Mouse (Mus musculus): ENCODE measurements around the gene P2ry12. TPM values are rescaled to one million over a fixed set of nuclear protein-coding genes. Genes with fewer than 3 reads are reported as not detected.

P2ry12 gene
- polyA plus RNA-seq, 1 experiment = 1.6 TPM

- no peak overlapping the region for H3K27ac ChIP-seq (ENCODE audit: control insufficient read depth, insufficient read depth, low read depth, low read length)
- no peak overlapping the region for H3K4me3 ChIP-seq (ENCODE audit: control insufficient read depth, low read depth, low read length)
- TF ChIP-seq CTCF (IDR thresholded peaks at IDR 0.05; ENCODE audit: control insufficient read depth, insufficient read depth, insufficient replicate concordance, low read depth, low read length) = no peak
- TF ChIP-seq POLR2A (IDR thresholded peaks at IDR 0.05; ENCODE audit: control insufficient read depth, low read depth, low read length) = no peak
- no peaks in the 10 kb centered on the region for H3K36me3 ChIP-seq (ENCODE audit: control insufficient read depth, insufficient read depth, low read length)
- H3K27me3 ChIP-seq (ENCODE audit: control insufficient read depth, insufficient read depth, low read length) = no peaks in the 10 kb centered on the region
- no peaks in the 10 kb centered on the region for H3K4me1 ChIP-seq (ENCODE audit: control insufficient read depth, insufficient read depth, low read length)
Measured at GRCm38 (mm10) chr3:59230912-59231311, 31.8 kb downstream of the P2ry12 start.

GRCm38 (mm10) chr3:59228730-59229551 lies 33.7 kb downstream of the P2ry12 start:
- Histone ChIP-seq H3K27ac (ENCODE audit: control insufficient read depth, insufficient read depth, low read depth, low read length) (peak overlapping the region; percentile 64), H3K4me3 (ENCODE audit: control insufficient read depth, low read depth, low read length) (no peak overlapping the region), H3K27me3 (ENCODE audit: control insufficient read depth, insufficient read depth, low read length) (no peaks in the 10 kb centered on the region), H3K36me3 (ENCODE audit: control insufficient read depth, insufficient read depth, low read length) (no peaks in the 10 kb centered on the region), H3K4me1 (ENCODE audit: control insufficient read depth, insufficient read depth, low read length) (no peaks in the 10 kb centered on the region)
- TF ChIP-seq POLR2A (IDR thresholded peaks at IDR 0.05; ENCODE audit: control insufficient read depth, low read depth, low read length) (no peak), CTCF (IDR thresholded peaks at IDR 0.05; ENCODE audit: control insufficient read depth, insufficient read depth, insufficient replicate concordance, low read depth, low read length) (no peak)

- H3K36me3 ChIP-seq (ENCODE audit: control insufficient read depth, insufficient read depth, low read length) = no peaks in the 10 kb centered on the region
- H3K4me3 ChIP-seq (ENCODE audit: control insufficient read depth, low read depth, low read length) = no peak overlapping the region
- no peaks in the 10 kb centered on the region for H3K27me3 ChIP-seq (ENCODE audit: control insufficient read depth, insufficient read depth, low read length)
- H3K4me1 ChIP-seq (ENCODE audit: control insufficient read depth, insufficient read depth, low read length) = no peaks in the 10 kb centered on the region
- no peak for TF ChIP-seq POLR2A (IDR thresholded peaks at IDR 0.05; ENCODE audit: control insufficient read depth, low read depth, low read length)
- no peak for TF ChIP-seq CTCF (IDR thresholded peaks at IDR 0.05; ENCODE audit: control insufficient read depth, insufficient read depth, insufficient replicate concordance, low read depth, low read length)
- no peak overlapping the region for H3K27ac ChIP-seq (ENCODE audit: control insufficient read depth, insufficient read depth, low read depth, low read length)
Measured at GRCm38 (mm10) chr3:59227696-59228095, 35.0 kb downstream of the P2ry12 start.

- no peaks in the 10 kb centered on the region for H3K27me3 ChIP-seq (ENCODE audit: control insufficient read depth, insufficient read depth, low read length)
- H3K4me1 ChIP-seq (ENCODE audit: control insufficient read depth, insufficient read depth, low read length) = no peaks in the 10 kb centered on the region
- H3K36me3 ChIP-seq (ENCODE audit: control insufficient read depth, insufficient read depth, low read length) = no peaks in the 10 kb centered on the region
- TF ChIP-seq POLR2A (IDR thresholded peaks at IDR 0.05; ENCODE audit: control insufficient read depth, low read depth, low read length) (no peak), CTCF (IDR thresholded peaks at IDR 0.05; ENCODE audit: control insufficient read depth, insufficient read depth, insufficient replicate concordance, low read depth, low read length) (no peak)
- H3K27ac ChIP-seq (ENCODE audit: control insufficient read depth, insufficient read depth, low read depth, low read length) = no peak overlapping the region
- H3K4me3 ChIP-seq (ENCODE audit: control insufficient read depth, low read depth, low read length) = no peak overlapping the region
Measured at GRCm38 (mm10) chr3:59225411-59225810, 37.3 kb downstream of the P2ry12 start.

GRCm38 (mm10) chr3:59222303-59222702 lies 40.4 kb downstream of the P2ry12 start:
- Histone ChIP-seq H3K4me1 (ENCODE audit: control insufficient read depth, insufficient read depth, low read length) (0 out of 2 replicates have a peak, but pooled peaks cover 2% of the 10 kb centered on the region), H3K4me3 (ENCODE audit: control insufficient read depth, low read depth, low read length) (no peak overlapping the region), H3K36me3 (ENCODE audit: control insufficient read depth, insufficient read depth, low read length) (no peaks in the 10 kb centered on the region), H3K27ac (ENCODE audit: control insufficient read depth, insufficient read depth, low read depth, low read length) (no peak overlapping the region), H3K27me3 (ENCODE audit: control insufficient read depth, insufficient read depth, low read length) (no peaks in the 10 kb centered on the region)
- TF ChIP-seq POLR2A (IDR thresholded peaks at IDR 0.05; ENCODE audit: control insufficient read depth, low read depth, low read length) = no peak
- TF ChIP-seq CTCF (IDR thresholded peaks at IDR 0.05; ENCODE audit: control insufficient read depth, insufficient read depth, insufficient replicate concordance, low read depth, low read length) = no peak

- H3K4me1 ChIP-seq (ENCODE audit: control insufficient read depth, insufficient read depth, low read length) = 0 out of 2 replicates have a peak, but pooled peaks cover 2% of the 10 kb centered on the region
- no peak for TF ChIP-seq CTCF (IDR thresholded peaks at IDR 0.05; ENCODE audit: control insufficient read depth, insufficient read depth, insufficient replicate concordance, low read depth, low read length)
- H3K27ac ChIP-seq (ENCODE audit: control insufficient read depth, insufficient read depth, low read depth, low read length) = no peak overlapping the region
- no peak overlapping the region for H3K4me3 ChIP-seq (ENCODE audit: control insufficient read depth, low read depth, low read length)
- no peaks in the 10 kb centered on the region for H3K27me3 ChIP-seq (ENCODE audit: control insufficient read depth, insufficient read depth, low read length)
- no peaks in the 10 kb centered on the region for H3K36me3 ChIP-seq (ENCODE audit: control insufficient read depth, insufficient read depth, low read length)
Measured at GRCm38 (mm10) chr3:59219326-59219725, 43.3 kb downstream of the P2ry12 start.

- Histone ChIP-seq H3K27me3 (ENCODE audit: control insufficient read depth, insufficient read depth, low read length) (no peaks in the 10 kb centered on the region), H3K4me1 (ENCODE audit: control insufficient read depth, insufficient read depth, low read length) (0 out of 2 replicates have a peak, but pooled peaks cover 2% of the 10 kb centered on the region), H3K36me3 (ENCODE audit: control insufficient read depth, insufficient read depth, low read length) (no peaks in the 10 kb centered on the region), H3K27ac (ENCODE audit: control insufficient read depth, insufficient read depth, low read depth, low read length) (0 out of 2 replicates have a peak overlapping the region, but pooled peaks have one; percentile 25), H3K4me3 (ENCODE audit: control insufficient read depth, low read depth, low read length) (no peak overlapping the region)
- TF ChIP-seq CTCF (IDR thresholded peaks at IDR 0.05; ENCODE audit: control insufficient read depth, insufficient read depth, insufficient replicate concordance, low read depth, low read length) = no peak
- TF ChIP-seq POLR2A (IDR thresholded peaks at IDR 0.05; ENCODE audit: control insufficient read depth, low read depth, low read length) = no peak
Measured at GRCm38 (mm10) chr3:59217211-59217610, 45.5 kb downstream of the P2ry12 start.
